Mouse (Mus musculus) C2C12 (cell line): ENCODE measurements at regions not wholly inside any gene's neighbourhood (a gene's known extent, or its start where the extent isn't known, plus 50 kb on each side); places are given as distances from the start of the nearest gene placed in this dataset.

Source experiments
- H3K27me3 ChIP-seq: one replicate; pipeline ENCODE4 v1.6.1; 2011; ENCODE audit not compliant: control insufficient read depth, insufficient read depth, insufficient read length
- H3K36me3 ChIP-seq: one replicate; pipeline ENCODE4 v1.6.1; 2011; ENCODE audit not compliant: control insufficient read depth, insufficient read depth
- H3K4me3 ChIP-seq: one replicate; pipeline ENCODE4 v1.5.1; 2011; ENCODE audit warnings: mild to moderate bottlenecking, control low read depth; ENCODE audit not compliant: poor library complexity, insufficient read depth, severe bottlenecking
- H3K79me2 ChIP-seq: one replicate; pipeline ENCODE4 v1.6.1; 2011; ENCODE audit not compliant: control insufficient read depth, insufficient read depth
- H3K79me3 ChIP-seq: one replicate; pipeline ENCODE4 v1.6.1; 2011; ENCODE audit warnings: low read depth, control low read depth
- H3ac ChIP-seq: one replicate; pipeline ENCODE3; 2011; ENCODE audit warnings: low read depth; ENCODE audit not compliant: control insufficient read depth, insufficient read length
- CEBPB ChIP-seq: IDR thresholded peaks from one replicate; pipeline ENCODE4 v1.6.1; 2011; ENCODE audit warnings: low read depth, mild to moderate bottlenecking, control low read depth, moderate library complexity
- CTCF ChIP-seq: IDR thresholded peaks from one replicate; pipeline ENCODE4 v1.5.1; 2011; ENCODE audit not compliant: control insufficient read depth, insufficient read depth, insufficient read length
- FOSL1 ChIP-seq: IDR thresholded peaks from one replicate; pipeline ENCODE4 v1.8.0; 2011; ENCODE audit warnings: mild to moderate bottlenecking, low read length; ENCODE audit not compliant: poor library complexity, insufficient read depth, severe bottlenecking
- MAX ChIP-seq: IDR thresholded peaks from one replicate; pipeline ENCODE4 v1.6.1; 2011; ENCODE audit warnings: mild to moderate bottlenecking, control low read depth
- MYOD1 ChIP-seq: IDR thresholded peaks from one replicate; pipeline ENCODE4 v1.6.1; 2011; ENCODE audit warnings: low read depth; ENCODE audit not compliant: control insufficient read depth, insufficient read length
- MYOG ChIP-seq: IDR thresholded peaks from one replicate; pipeline ENCODE4 v1.6.1; 2011; ENCODE audit not compliant: control insufficient read depth, insufficient read length; ENCODE audit errors: extremely low read depth
- USF1 ChIP-seq: IDR thresholded peaks from one replicate; pipeline ENCODE4 v1.6.1; 2011; ENCODE audit warnings: low read depth, mild to moderate bottlenecking, control low read depth, moderate library complexity

DNA sequence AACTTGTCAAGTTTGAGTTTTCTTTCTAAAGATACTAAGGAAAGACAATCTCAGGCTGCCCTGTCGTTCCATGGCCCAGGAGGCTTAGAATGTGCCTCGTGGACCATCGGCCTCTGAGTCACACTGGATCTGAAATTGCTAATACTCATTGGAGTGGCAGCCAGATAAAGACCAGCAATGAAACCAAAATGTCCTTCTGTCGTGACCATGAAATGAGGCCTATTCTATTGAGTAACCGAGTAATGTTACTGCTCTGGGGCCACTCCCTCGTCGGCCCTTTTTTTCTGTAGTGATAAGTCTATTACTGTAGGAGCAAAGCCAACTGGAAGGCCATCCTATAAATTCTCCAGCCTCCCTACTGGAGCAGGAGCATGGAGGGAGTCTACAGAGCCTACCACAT, 363.9 kb upstream of the Maf start:
- Histone ChIP-seq H3K27me3 (no peaks in the 10 kb centered on the region), H3K79me2 (no peaks in the 10 kb centered on the region), H3K36me3 (no peaks in the 10 kb centered on the region), H3K4me3 (no peak overlapping the region), H3K79me3 (no peaks in the 10 kb centered on the region), H3ac (no peak overlapping the region)
- TF ChIP-seq MAX, result no peak
- TF ChIP-seq FOSL1, result no peak
- no peak for TF ChIP-seq CEBPB
- no peak for TF ChIP-seq USF1
- TF ChIP-seq CTCF, result no peak
- TF ChIP-seq MYOD1, result no peak
- no peak for TF ChIP-seq MYOG

DNA sequence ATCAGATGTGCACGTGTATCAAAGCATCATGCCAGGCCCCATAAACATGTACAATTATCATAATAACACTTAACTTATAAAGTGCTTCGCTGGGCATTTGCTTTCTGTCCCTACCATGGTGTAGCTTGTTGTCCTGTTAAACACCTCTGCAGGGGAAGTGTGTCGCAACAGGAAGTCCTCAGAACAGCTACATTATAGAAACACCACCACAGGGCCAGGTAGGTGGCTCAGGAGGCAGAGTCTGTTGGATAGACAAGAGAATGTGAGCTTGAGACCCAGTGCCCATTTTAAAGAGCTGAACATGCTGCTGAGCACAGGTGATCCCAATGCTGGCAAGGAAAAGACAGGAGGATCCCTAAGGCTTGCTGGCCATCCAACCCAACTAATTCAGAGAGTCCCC, 361.9 kb upstream of the Maf start:
- H3K79me2 ChIP-seq, result no peaks in the 10 kb centered on the region
- no peaks in the 10 kb centered on the region for H3K36me3 ChIP-seq
- TF ChIP-seq MYOD1, result no peak
- H3K27me3 ChIP-seq, result no peaks in the 10 kb centered on the region
- no peaks in the 10 kb centered on the region for H3K79me3 ChIP-seq
- H3ac ChIP-seq, result no peak overlapping the region
- no peak overlapping the region for H3K4me3 ChIP-seq

DNA sequence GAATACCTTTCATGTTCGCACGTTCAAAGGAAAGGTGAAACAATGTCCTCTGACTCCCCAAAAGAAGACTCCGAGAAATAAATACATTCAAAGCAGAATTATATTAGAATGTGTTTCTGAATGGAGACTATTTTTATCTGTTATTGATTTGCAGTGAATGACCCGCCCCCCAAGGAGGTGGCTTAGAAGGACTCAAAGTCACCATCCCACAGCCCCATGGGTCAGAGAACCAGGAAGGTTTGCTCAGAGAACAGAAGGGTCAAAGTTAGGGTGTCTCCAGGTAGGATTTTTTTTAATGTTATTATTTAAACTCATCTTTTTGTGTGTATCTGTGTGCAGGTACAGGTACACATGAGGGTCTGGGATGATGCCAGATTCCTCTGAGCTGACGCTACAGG, 360.4 kb upstream of the Maf start:
- Histone ChIP-seq H3K27me3 (no peaks in the 10 kb centered on the region), H3ac (no peak overlapping the region), H3K36me3 (no peaks in the 10 kb centered on the region), H3K79me2 (no peaks in the 10 kb centered on the region), H3K79me3 (no peaks in the 10 kb centered on the region), H3K4me3 (no peak overlapping the region)
- no peak for TF ChIP-seq MYOG
- no peak for TF ChIP-seq CEBPB
- TF ChIP-seq USF1, result no peak
- no peak for TF ChIP-seq MAX
- no peak for TF ChIP-seq MYOD1
- no peak for TF ChIP-seq CTCF
- TF ChIP-seq FOSL1, result no peak

DNA sequence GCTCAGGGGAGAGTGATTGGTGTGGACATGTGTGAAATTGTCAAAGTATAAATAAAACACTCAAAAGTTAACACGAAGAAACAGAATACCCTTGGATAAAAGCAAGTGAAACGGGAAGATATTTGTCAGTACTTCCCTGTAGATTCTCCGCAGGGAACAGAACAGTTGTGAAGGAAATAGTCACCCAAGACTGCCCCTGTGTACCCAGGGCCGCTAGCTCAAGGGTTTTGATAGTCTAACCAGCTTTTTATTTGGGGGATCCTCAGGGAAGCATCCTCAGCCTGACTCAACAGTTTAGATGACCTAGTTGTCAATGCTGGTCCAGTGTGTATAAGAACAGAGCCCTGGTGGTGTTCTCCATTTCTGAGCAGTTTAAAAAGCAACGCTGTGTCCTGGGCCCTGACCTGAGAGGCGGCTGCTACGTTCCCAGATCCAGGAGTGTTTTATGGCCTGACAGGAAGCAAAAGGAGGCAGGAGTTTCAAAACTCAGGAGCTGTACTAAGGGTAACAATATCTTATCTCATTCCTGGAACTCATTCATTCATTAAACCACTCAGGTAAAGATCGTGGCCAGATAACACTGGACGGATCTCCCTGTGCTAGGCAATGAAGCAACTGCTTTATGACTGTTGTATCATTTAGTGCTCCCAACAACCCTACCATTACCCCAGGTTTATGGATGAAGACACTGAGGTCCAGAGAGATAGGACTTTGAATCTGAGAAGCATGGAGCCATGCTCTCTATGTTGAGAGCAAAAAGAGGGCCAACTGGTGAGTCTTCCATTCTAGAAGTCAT, 359.8 kb upstream of the Maf start:
- Histone ChIP-seq H3K79me3 (no peaks in the 10 kb centered on the region), H3K36me3 (no peaks in the 10 kb centered on the region), H3ac (no peak overlapping the region), H3K4me3 (no peak overlapping the region), H3K27me3 (no peaks in the 10 kb centered on the region), H3K79me2 (no peaks in the 10 kb centered on the region)
- TF ChIP-seq CEBPB (no peak), USF1 (no peak), MAX (no peak), CTCF (no peak), FOSL1 (no peak), MYOD1 (no peak), MYOG (no peak)

DNA sequence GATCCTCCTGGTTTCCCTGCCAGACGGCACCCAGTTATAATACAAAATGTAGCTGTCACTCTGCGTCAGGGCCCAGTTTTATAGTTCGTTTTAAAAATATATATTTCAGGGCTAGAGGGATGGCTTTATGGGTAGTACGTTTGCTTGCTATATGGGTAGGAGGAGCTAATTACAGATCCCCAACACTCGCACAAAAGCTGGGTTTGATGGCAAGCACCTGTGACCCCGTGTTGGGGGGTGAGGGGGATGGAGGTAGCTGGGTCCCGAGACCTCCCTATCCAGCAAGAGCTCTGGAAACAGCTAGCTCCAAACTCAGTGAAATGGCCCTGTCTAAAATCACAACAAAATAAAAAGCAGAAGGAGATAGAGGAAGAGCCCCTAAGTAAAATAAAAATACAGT, 358.3 kb upstream of the Maf start:
- H3K79me2 ChIP-seq, result no peaks in the 10 kb centered on the region
- no peaks in the 10 kb centered on the region for H3K79me3 ChIP-seq
- H3K36me3 ChIP-seq, result no peaks in the 10 kb centered on the region
- H3ac ChIP-seq, result no peak overlapping the region
- no peaks in the 10 kb centered on the region for H3K27me3 ChIP-seq
- H3K4me3 ChIP-seq, result no peak overlapping the region
- TF ChIP-seq CTCF (no peak), MAX (no peak), USF1 (no peak), MYOG (no peak), CEBPB (no peak), MYOD1 (no peak), FOSL1 (no peak)

DNA sequence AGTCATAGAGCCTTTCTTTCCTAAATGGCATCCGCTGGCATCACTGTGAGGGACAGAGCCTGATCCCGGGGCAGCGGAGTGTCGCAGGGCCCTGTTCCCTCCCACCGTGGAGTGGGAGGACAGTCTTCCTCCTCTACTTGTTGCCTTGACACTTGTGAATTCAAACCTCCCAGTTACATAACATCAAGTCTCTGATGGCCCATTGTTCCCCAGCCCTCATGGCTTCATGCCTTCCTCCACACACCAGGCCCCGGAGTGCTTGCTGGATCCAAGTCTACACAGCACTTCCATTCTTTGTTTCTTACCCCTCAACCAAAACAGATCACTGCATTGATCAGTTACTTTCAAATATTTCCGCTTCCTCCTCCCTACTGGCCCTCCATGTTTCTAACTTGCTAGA, 357.7 kb upstream of the Maf start:
- no peaks in the 10 kb centered on the region for H3K79me3 ChIP-seq
- no peaks in the 10 kb centered on the region for H3K27me3 ChIP-seq
- no peak overlapping the region for H3K4me3 ChIP-seq
- TF ChIP-seq USF1 (no peak), MAX (no peak), MYOD1 (no peak), CEBPB (no peak), CTCF (no peak), MYOG (no peak), FOSL1 (no peak)
- H3K79me2 ChIP-seq, result no peaks in the 10 kb centered on the region
- no peak overlapping the region for H3ac ChIP-seq
- no peaks in the 10 kb centered on the region for H3K36me3 ChIP-seq
